Mouse (Mus musculus) heart, postnatal 36 days (tissue): ENCODE measurements around the gene Gm11939. TPM values are rescaled to one million over a fixed set of nuclear protein-coding genes. Genes with fewer than 3 reads are reported as not detected.
A peak's percentile ranks its signal among the peaks of the same experiment; 100 is the strongest.
"Not testable (repeated sequence)": the region's sequence is repeated elsewhere in the genome, so short reads cannot be mapped to it uniquely, and the experiment has no call there.

Experiments used
- DNase-seq, 2 experiments: peaks; one replicate each; pipeline ENCODE4 v3.0.0; 2021 to 2022
- intact Hi-C: fragments of 180-260 bp; cut with DNase I; formaldehyde crosslinking; loops from one replicate; pipeline ENCODE4 v1.15.1; 2025
- total RNA-seq, 2 experiments: library from RNA; stranded (reverse); gene quantifications; 2 replicates each; pipeline ENCODE4 v1.2.3; 2021

Gm11939 gene
- total RNA-seq, result not detected

- intact Hi-C loops, result no loop called here
- no peak for DNase-seq
Measured at GRCm38 (mm10) chr11:99559366-99559765, at the start of gene Gm11939. Gene Gm11939 (minus strand): TSS chr11:99559466.

GRCm38 (mm10) chr11:99603208-99603607 lies 43.9 kb upstream of the Gm11939 start, which contains the start of gene Gm11938:
Gene Gm11938 (minus strand): TSS chr11:99603308.
- intact Hi-C loops, DNase-seq: not testable (repeated sequence)

- DNase-seq, intact Hi-C loops: not testable (repeated sequence)
Measured at GRCm38 (mm10) chr11:99597742-99598141, 38.5 kb upstream of the Gm11939 start, which contains the start of gene Krtap9-3. Gene Krtap9-3 (minus strand): TSS chr11:99598105.

- intact Hi-C loops, result no loop called here
- no peak for DNase-seq
Measured at GRCm38 (mm10) chr11:99590981-99591380, 31.7 kb upstream of the Gm11939 start, which contains the start of gene Krtap1-3. Gene Krtap1-3 (minus strand): TSS chr11:99591339.

- DNase-seq, result no peak
- intact Hi-C loops, result no loop called here
Measured at GRCm38 (mm10) chr11:99585096-99585495, 25.8 kb upstream of the Gm11939 start.

GRCm38 (mm10) chr11:99583245-99583704 lies 24.0 kb upstream of the Gm11939 start, which contains the start of gene Krtap1-4:
Gene Krtap1-4 (minus strand): TSS chr11:99583654.
- intact Hi-C loops, result no loop called here
- no peak for DNase-seq

- no peak for DNase-seq
- intact Hi-C loops, result no loop called here
Measured at GRCm38 (mm10) chr11:99581564-99581963, 22.3 kb upstream of the Gm11939 start.

GRCm38 (mm10) chr11:99581051-99581450 lies 21.8 kb upstream of the Gm11939 start:
- intact Hi-C loops, result no loop called here
- no peak for DNase-seq

GRCm38 (mm10) chr11:99580636-99581035 lies 21.4 kb upstream of the Gm11939 start, which contains the start of gene Krtap1-5:
Gene Krtap1-5 (minus strand): TSS chr11:99581016.
- intact Hi-C loops, result no loop called here
- DNase-seq, result no peak

- intact Hi-C loops, result loop anchor here (2.0 kb wide), 2 partner anchors 109 to 195 kb away; no protein-coding TSS in a partner anchor
- DNase-seq, result peak; percentile 44 to 66
Measured at GRCm38 (mm10) chr11:99574106-99574505, 14.8 kb upstream of the Gm11939 start.

- no peak for DNase-seq
- intact Hi-C loops, result no loop called here
Measured at GRCm38 (mm10) chr11:99573164-99573563, 13.9 kb upstream of the Gm11939 start.

- DNase-seq, result no peak
- intact Hi-C loops, result no loop called here
Measured at GRCm38 (mm10) chr11:99566530-99566929, 7.3 kb upstream of the Gm11939 start, which contains the start of gene Krtap3-1. Gene Krtap3-1 (minus strand): TSS chr11:99566630.

GRCm38 (mm10) chr11:99562580-99562979 lies 3.3 kb upstream of the Gm11939 start:
- DNase-seq, result no peak
- intact Hi-C loops, result no loop called here

GRCm38 (mm10) chr11:99557976-99558745 lies 1.1 kb downstream of the Gm11939 start:
- intact Hi-C loops, result no loop called here
- no peak for DNase-seq

- intact Hi-C loops, result no loop called here
- DNase-seq, result no peak
Measured at GRCm38 (mm10) chr11:99556753-99557152, 2.5 kb downstream of the Gm11939 start, which contains the start of gene Krtap3-2. Gene Krtap3-2 (minus strand): TSS chr11:99556853.

GRCm38 (mm10) chr11:99556195-99556594 lies 3.1 kb downstream of the Gm11939 start:
- intact Hi-C loops, result no loop called here
- no peak for DNase-seq

GRCm38 (mm10) chr11:99550765-99551164 lies 8.5 kb downstream of the Gm11939 start, which contains the start of gene Krtap3-3:
Gene Krtap3-3 (minus strand): TSS chr11:99550865.
- no peak for DNase-seq
- intact Hi-C loops, result no loop called here

GRCm38 (mm10) chr11:99547892-99548291 lies 11.4 kb downstream of the Gm11939 start:
- no peak for DNase-seq
- intact Hi-C loops, result no loop called here

GRCm38 (mm10) chr11:99539721-99540120 lies 19.5 kb downstream of the Gm11939 start:
- intact Hi-C loops, result no loop called here
- peak in 1 of 2 experiments; percentile 3 for DNase-seq

GRCm38 (mm10) chr11:99521288-99521860 lies 37.9 kb downstream of the Gm11939 start, which contains the start of gene Krt39:
Gene Krt39 (minus strand): TSS chr11:99521338.
- intact Hi-C loops, result no loop called here
- no peak for DNase-seq

GRCm38 (mm10) chr11:99514098-99514497 lies 45.2 kb downstream of the Gm11939 start:
- no peak for DNase-seq
- intact Hi-C loops, result no loop called here
